Mouse (Mus musculus) spleen, postnatal 36 days (tissue): ENCODE data around the gene Nfam1.

Source experiments
- DNase-seq, 2 experiments: peaks; one replicate each; pipeline ENCODE4 v3.0.0; 2022; ENCODE audit warnings: low spot score in 2 of 2, mixed read lengths in 1 of 2

Gene Nfam1

DNA sequence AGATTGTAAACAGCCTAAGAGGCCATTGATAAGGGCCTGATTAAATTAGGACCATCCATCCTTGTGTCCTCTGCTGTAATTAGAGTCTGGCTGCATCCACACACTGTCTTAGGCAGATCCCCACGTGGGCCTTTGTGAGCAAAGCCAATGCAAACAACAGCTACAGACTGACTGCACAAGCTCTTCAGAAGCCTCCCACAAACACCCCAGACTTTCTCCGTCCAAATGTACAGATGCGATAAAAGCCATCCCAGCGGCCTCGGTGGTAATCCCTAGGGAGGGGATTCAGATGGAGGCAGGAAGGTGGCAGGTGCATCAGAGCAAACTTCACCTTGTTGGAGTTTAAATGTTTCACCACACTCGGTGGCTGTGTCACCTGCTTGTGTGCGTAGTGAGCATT, 37.9 kb downstream of the Nfam1 start:
- no peak for DNase-seq

DNA sequence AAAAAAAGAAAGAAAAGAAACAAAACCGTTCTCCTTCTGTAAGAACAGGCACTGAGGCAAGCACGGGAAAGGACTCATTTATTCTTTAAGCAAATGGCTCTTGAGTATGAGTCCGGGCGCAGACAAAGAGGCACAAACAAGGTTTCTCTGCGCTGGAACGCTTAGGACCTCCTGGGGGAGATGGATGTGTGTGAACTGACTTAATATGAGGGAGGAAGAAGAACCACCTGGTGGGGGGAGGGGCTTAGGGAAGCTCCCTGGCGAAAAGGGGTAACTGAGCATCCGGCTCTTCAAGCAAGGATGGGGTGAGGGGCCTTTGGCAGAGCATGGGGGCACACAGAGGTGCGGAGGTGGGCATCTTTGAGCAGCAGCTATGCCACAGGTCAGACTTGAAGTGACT, 40.2 kb downstream of the Nfam1 start:
- peak in 1 of 2 experiments; percentile 37 for DNase-seq

DNA sequence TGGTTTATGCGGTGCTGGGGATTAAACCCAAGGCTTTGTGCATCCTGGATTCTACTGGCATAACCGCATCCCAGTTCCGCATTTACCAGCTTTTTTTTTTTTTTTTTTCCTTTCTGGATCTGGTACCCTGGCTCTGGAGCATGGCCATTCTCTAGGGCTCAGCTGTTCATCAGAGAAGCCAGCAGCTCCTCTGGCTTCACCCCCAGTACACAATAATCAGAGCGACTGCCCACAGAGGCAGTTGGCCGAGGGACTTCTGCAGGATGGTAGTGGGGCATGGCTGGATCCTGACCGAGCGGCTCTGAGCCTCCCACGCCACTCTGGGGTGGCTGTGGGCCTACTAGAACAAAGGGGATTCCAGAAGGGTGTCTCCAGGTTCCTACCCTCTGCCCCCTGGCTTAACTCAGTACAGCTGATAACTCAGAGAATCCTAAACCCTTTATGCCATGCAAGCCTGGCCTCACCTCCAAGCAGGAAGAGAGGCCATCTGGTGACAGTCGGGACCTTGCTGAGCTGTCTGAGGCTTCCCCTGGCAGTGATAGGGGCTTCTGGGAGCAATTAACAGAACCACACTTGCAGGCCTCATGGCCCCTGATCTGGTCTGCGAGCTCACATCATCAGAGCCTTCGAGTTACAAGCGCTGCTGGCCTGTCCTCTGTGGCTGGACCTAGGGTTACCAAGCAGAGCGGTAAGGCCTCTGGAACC, 40.9 kb downstream of the Nfam1 start:
- no peak for DNase-seq

DNA sequence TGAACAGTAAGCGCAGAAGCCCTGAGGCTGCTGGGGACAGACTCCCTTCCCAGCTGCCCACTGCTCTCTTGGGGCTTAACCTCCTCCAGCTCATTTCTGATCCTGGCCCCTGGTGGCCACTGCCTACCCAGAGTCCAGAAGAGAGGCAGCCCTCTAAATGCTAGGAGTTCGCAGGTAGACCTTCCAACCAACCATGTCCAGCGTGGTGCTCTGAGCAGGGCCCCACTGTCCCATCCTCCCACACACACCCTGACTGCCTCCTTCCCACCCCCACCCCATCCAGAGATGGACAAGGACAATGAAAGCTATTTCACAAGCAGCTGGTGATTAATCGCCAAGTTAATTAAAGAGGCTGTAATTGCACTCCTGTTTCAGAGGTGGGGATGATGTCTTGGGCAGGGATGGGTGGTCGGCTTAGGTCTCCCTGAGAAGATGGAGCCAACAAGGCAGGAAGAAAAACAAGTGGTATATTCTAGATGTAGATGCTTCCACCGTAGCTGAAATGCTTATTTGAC, 43.9 kb downstream of the Nfam1 start:
- DNase-seq: no peak

DNA sequence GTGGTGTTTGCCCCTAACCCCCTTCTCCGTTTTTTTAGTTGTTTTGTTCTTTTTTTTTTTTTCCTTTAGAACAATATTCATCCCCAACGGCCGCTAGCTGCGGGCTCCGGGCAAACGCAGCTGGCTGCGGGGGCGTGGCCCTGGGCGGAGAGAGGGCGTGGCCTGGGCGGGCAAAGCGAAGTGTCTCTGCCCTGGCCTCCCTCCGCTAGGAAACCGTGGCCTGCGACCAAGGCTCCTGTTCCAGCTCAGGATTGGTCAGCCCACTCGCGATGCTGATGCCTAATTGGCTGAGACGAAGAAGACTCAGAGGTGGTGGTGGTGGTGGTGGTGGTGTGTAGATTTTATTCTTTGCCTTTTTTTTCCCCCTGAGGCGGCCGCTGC, 45.4 kb downstream of the Nfam1 start, which contains the start of gene Tcf20:
TSS of gene Tcf20 (minus strand) at position 141 of the 381 bp plus-strand sequence.
- DNase-seq: peak; percentile 91 to 94

DNA sequence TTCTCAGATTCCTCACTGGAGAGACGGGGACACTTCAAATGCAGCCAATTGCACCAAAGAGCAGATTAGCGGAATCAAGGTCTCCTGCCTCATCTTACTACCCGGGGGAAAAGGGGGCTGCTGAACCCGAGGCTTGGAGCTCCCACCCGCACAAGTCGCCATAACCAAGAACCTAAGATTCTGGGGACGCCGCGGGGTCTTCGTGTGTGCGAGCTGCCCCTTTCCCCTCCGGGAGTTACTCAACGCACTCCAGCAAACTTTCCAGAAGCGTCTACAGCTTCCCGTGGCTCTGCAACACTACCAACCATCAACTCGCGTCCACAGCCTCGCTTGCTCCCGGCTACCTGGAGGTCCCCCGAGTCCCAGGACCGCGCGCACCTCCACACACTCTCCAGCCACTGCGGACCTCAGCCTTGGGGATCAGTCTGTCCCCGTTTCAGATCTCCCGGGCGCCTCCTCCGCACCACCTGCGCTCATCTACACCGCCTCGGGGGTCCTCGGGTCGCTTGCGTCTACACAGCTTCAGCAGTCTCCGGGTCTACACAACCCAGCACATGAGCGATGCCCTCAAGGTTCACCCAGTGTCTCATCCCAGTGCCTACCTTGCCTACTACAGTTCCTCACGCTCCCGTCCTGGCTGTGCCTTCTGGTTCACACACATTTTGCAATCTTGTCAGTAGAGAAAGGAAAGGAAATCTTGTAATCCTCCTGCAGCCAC, 45.9 kb downstream of the Nfam1 start:
- no peak for DNase-seq

DNA sequence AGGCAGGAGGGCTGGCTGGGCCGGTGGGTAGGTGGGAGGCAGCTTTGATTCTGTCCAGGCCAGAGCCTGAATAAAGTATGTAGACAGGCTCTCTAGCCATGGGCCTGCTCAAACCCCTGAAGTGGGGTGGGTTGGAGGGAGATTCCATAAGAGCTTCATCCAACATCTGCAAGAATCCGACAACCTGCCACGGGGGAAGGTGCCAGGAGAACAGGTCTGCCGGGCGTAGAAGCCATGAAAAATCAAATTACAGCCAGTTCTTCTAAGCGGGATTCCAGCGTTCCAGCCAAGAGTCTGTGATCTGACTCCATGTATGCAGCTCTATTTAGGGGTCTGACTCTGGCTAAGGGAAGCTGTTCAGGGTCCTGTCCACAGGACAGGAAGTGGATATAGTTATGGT, 48.5 kb downstream of the Nfam1 start:
- DNase-seq: no peak

DNA sequence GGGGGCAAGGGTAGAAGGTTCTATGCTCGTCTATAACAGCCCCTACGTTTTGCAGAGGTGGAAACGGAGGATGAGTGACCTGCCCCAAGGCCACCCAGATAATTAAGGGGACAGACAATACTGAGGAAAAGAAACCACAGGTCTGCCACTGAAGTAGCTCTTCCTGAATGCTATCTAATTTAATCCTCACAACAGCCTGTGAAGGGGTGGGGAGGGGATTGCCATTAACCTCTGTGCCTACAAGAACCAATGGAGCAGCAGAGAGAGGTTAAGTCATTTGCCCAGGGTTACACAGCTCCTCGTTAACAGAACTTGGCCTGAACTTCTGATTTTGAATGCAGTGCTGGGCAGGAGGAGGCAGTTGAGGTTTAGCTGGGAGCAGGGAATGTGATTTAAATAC, 49.0 kb downstream of the Nfam1 start:
- DNase-seq: no peak

DNA sequence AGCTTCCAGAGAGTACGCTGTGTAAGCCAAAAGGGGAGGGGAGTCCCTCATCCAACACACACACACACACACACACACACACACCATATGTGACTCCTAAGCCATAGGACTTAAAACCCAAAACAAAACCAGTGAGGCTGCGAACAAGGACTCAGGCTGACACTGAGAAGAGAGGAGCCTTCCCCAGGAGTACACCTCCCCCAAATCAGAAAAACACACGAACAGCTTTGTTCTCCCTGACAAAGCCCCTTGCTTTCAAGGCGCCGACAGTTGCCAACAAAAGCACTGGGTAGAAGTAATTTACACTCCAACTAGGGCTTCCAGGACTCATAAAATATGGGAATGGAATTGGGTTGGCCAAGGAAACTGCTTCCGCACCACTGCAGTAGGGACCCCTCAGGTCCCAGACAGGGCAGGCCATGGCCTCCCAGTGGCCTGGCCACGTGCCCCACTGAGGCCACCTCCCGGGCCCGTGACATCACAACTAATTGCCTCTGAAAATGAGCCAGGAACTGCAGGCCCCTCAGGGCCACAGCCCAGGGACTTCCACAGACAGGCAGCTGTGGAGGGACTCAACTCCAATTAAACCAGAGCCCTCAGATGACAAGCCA, 49.6 kb downstream of the Nfam1 start:
- DNase-seq: no peak

DNA sequence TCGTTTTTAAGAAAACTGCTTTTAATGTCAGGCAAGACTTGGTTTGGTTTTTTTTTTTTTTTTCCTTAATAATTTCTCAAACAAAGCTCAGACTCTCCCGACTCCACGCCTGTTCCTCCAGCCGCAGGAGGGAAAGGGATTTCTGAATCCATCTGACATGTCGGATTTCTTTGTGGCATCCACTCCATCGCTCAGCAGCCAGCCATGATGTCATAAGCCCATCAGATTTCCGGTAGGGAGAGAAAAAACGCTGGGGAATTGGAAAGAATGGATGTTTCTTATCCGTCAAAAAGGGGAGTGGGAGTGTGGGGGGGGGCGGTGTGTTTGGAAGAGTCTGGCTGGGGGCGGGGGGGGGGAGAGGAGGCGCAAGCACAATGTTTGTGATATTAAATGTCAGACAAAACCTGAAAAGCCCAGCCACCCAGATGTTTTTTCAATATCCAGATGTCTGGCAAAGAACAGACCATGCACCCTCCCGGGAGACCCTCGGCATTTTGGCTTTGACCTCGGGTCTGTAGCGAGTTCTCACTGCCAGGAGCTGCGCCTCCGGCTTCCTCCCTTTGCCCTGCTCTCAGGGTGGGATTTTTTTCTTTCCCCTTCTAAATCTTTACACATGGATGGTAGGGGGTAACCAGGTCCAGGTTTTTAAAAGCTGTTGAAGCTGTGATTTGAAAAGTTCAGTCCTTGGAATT, 50.2 kb downstream of the Nfam1 start:
- no peak for DNase-seq

DNA sequence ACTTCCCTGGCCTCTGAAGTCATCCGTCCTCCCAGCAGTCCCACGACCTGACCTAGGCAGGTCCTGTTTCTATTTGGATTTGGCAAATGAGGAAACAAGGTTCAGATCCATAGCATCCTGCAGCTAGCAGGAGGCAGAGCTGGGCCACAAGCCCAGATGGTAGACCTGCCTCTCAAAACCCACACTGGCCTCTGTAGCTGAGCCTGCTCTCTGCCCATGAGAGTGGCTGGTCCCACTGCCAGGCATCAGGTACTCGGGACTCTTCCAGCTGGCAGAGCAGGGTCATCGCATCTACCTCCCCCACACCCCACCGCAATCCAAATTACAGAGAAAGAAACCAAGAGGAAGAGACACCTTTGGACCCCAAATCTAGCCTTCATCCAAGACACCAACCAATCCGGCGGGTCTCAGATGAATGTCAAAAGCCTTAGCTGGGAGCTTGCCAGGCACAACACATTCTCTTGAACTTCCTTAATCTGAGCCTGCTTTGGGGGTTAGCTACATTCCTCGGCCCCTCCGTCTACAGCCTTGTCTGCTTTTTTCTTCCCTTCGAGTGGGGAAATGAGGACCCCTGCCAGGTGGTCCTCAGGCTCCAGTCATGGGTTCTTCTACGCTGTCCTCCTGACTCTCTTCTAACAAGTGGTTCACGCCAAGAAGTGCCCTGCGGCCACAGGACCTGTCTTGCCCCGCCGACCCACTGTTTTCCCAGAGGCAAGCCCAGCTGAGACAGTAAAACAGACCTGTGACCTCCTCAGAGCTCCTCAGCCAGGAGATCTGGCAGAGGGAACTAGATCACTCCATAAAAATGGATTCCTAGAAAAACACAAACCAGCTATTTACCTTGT, 51.2 kb downstream of the Nfam1 start:
- DNase-seq: no peak

DNA sequence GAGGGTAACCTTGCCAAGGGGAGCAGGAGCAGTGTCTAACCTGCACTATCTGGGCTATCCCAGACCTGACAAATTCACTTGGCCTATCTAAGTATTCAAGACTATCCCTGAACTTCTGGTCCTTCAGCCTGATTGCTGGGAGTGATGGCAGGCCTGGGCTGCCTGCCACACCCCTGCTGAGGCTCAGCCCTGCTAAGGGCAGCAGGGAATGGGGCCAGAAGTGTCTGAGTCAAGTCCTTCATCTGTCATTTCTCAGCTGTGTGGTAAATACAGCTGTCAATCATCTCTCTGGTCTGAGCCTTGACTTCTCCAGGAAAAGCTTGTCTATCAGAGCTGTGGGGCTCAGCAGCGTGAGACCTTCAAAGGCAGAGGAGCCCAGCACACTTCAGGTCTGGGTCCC, 53.6 kb downstream of the Nfam1 start:
- no peak for DNase-seq

DNA sequence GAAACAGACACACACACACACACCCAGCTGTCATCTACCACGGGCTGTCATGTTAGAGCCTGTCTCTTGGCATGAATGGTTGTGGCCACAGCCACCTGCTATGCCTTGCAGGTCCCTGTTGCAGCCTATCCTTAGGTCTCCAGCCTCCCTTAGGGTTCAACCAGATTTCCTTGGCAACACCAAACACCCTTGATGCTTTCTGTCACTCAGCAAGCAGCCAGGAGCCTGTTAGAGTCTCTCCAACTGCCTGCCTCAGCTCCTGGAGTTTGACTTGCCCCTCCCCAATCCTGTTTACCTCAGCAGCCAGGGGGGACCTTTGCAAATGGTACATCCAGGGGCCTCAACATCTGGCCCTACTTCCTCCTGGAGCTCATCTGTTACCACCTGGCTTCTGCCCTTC, 58.6 kb downstream of the Nfam1 start:
- DNase-seq: no peak

DNA sequence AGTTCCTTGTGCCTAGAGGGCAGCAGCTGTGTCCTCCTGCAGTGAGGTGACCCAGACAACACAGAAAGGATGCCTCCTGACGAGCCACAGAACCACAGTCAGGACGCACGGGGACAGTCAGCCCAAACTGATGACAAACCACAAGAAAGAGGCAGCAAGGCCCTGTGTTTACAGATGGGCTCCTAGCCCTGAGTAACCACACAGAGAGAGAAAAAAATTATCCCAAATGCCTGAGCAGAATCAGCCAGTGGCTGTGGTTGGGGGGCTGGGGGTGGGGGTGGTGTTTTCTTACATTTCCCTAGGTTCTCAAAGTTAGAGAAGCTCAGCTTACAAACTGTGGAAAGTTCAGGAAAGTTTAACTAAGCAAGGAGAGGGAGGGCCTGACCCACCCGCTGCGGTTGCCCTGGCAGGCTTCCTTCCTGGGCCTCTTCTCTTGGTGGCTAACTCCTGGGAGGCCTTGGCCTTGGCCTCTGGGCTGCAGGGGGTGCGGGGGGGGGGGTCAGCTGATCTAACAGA, 63.8 kb downstream of the Nfam1 start:
- DNase-seq: no peak

DNA sequence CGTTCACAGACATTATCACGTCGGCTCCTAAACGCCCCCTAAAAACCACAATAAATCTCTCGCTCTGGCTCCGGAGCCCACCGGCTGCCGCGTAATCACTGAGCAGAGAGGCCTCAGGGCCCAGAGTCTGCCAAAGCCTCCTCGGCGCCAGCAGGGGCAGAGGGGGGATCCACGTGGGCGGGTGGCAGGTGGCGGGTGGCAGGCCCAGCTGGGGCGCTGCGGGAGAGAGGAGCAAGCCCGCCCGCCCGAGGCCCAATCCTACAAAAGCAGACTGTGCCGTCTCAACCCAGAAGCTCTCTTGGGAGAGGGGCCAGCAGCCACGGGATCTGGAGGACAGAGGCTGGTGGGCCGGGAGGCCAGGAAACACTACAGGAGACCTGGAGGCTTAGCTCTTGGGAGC, 64.7 kb downstream of the Nfam1 start:
- no peak for DNase-seq

DNA sequence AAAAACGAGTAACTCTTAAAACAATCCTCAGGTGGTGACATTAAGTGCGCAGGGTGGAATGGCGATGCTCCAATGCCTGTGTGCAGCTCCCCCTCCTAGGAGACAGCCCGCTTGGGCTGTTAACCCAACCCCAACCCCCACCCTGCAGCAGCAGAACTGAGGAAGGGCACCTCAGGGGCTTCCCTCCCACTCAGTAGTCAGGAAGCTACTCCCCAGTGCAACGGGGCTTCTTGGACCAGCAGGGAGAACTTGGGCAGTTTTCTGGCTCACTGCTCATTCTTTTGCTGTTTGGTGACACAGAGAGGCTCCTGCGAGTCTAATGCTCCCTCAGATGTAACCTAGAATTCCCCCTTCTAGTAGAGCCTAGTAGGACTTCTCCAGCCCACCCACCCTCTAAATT, 65.2 kb downstream of the Nfam1 start:
- DNase-seq: no peak

DNA sequence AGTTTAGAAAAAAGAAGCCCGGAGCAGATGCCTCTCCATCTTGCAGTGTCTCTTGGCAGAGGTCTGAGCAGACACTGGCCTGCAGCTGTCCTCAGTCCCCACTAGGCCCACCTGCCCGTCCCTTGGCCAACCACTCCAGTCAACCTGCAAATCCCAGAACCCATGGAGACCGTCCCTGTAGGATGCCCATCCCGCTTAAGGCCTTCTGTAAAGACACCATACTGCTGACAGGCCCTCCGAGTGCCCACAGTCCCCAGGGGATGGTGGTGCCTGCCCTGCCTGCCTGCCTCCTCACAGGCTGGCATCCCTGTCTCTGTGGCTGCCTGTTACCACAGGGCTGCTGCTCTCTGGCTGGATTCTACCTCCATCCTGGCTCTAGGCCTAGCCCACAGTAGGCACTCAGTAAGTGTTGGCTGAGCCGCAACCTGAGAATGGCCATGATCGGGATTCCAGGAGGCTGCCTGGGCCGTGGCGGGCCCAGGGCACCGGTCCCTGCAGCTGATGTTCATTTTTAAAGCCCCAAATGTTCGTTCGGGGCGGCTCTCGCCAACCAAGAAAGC, 68.8 kb downstream of the Nfam1 start:
- DNase-seq: no peak

DNA sequence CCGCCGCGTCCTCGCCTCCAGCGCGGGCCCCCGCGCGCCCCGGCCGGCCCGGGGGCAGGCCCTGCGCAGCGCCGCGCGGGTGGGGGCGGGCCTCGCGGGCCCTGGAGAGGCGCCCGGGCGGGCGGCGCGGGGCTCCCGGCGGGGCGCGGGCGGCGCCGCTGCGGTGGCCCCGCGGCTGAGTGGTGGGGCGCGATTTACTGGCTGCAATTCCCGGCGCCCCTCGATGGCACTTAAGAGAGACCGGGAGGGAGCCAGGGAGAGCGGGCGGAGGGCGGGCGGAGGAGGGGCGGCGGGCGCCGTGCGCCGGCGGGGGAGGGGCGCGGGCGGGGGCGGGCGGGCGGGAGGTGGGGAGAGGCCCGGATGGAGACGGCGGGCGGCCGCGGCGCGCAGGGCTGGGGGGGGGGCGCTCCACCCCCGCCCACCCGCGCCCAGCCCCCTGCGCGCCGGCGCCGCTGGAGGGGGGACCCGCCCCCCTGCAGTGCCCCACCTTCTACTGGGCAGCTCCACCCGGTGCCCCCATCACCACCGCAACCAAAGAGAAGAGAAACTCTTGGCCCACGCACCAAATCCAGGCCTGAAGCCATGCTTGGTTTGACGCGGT, 69.5 kb downstream of the Nfam1 start:
- DNase-seq: no peak

DNA sequence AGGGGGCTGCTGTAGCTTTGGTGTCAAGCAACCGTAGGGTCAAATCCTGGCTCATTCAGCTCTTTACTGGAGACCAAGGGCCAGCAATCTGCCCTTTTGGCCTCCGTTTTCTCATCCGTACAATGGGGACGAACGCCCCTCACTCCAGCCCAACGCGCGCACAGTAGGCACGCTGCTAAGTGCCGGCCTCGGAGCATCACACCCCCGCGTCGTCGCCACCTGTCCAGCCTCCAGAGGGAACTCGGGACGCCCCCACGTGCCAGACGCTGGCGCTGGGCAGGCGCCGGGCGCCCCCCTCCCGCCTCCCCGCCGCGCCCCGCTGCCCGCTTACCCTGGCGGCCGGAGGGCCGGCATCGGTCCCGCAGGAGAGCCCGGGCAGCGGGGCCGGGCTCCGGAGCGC, 70.0 kb downstream of the Nfam1 start:
- no peak for DNase-seq

DNA sequence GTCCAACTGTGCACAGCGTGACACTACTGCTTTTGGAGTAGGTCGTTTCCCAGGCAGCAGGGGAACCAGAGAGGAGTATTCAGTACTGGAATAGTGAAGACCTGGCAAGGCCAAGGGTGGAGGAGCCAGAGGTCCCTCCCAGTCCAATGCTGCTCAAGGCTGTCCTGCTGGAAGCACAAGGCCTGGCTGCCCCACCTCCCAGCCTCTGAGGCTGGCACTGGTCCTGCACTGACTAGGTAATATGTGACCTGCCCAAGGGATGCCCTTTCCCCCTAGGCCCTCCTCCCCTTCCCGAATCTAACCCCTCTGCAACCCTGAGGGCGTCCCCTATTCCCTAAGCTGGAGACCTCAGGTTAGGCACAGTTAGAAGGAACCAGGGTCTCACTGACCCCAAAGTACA, 70.6 kb downstream of the Nfam1 start:
- DNase-seq: no peak
